Mouse (Mus musculus) ES-Bruce4 (cell line): ENCODE data around the gene Olfr1344. TPM values are rescaled to one million over a fixed set of nuclear protein-coding genes. Genes with fewer than 3 reads are reported as not detected.
"Not testable (repeated sequence)": the region's sequence is repeated elsewhere in the genome, so short reads cannot be mapped to it uniquely, and the experiment has no call there.

ENCODE experiments used
- H3K27ac ChIP-seq: 2 replicates; pipeline ENCODE4 v1.5.1; 2012; ENCODE audit warnings: low read length, inconsistent platforms; ENCODE audit not compliant: insufficient read depth
- H3K27me3 ChIP-seq: 2 replicates; pipeline ENCODE4 v1.6.1; 2012; ENCODE audit warnings: mild to moderate bottlenecking, low read length, inconsistent platforms; ENCODE audit not compliant: control insufficient read depth, poor library complexity, insufficient read depth, severe bottlenecking
- H3K36me3 ChIP-seq: 2 replicates; pipeline ENCODE4 v1.6.1; 2012; ENCODE audit warnings: inconsistent platforms, mild to moderate bottlenecking, low read length, moderate library complexity; ENCODE audit not compliant: control insufficient read depth, poor library complexity, insufficient read depth, severe bottlenecking
- H3K4me1 ChIP-seq: one replicate; pipeline ENCODE4 v1.8.1; 2011; ENCODE audit warnings: low read length; ENCODE audit not compliant: control insufficient read depth, insufficient read depth
- H3K4me3 ChIP-seq: 2 replicates; pipeline ENCODE4 v1.5.1; 2011; ENCODE audit warnings: low read depth, mild to moderate bottlenecking, low read length
- H3K9ac ChIP-seq: 2 replicates; pipeline ENCODE4 v1.6.1; 2012; ENCODE audit warnings: low read depth, mild to moderate bottlenecking, inconsistent platforms; ENCODE audit not compliant: poor library complexity, severe bottlenecking
- H3K9me3 ChIP-seq: replicated peaks from 2 replicates; pipeline ENCODE4 v1.6.1; 2012; ENCODE audit warnings: mild to moderate bottlenecking, low read length, inconsistent platforms; ENCODE audit not compliant: control insufficient read depth, poor library complexity, insufficient read depth, severe bottlenecking
- CTCF ChIP-seq: IDR thresholded peaks from one replicate; pipeline ENCODE4 v1.8.1; 2011; ENCODE audit warnings: low read depth, low read length
- EP300 ChIP-seq: IDR thresholded peaks from 2 replicates; pipeline ENCODE4 v1.6.1; 2011; ENCODE audit warnings: low read depth, low read length; ENCODE audit not compliant: insufficient read depth
- POLR2A ChIP-seq: IDR thresholded peaks from one replicate; pipeline ENCODE4 v1.8.1; 2011; ENCODE audit warnings: low read length; ENCODE audit not compliant: insufficient read depth
- polyA plus RNA-seq: library from polyadenylated mRNA; stranded (reverse); fragments of >200 nt; gene quantifications from 2 replicates; pipeline ENCODE4 v1.2.4, GENCODE M21; 2011; ENCODE audit warnings: low read depth; ENCODE audit not compliant: missing spikeins, insufficient read depth, insufficient read length

The Olfr1344 gene
- polyA plus RNA-seq, 1 experiment = not detected

GRCm38 (mm10) chr7:6455868-6456267 lies 17.4 kb downstream of the Olfr1344 start, which contains the start of gene Olfr1336:
Olfr1336 (plus strand) TSS chr7:6456168.
- Histone ChIP-seq H3K27me3 (no peaks in the 10 kb centered on the region), H3K4me1 (no peaks in the 10 kb centered on the region), H3K9me3 (no peaks in the 10 kb centered on the region), H3K4me3 (no peak within 1 kb of the TSS), H3K27ac (no peak within 1 kb of the TSS), H3K9ac (no peak within 1 kb of the TSS), H3K36me3 (no peaks in the 10 kb centered on the region)
- TF ChIP-seq POLR2A = no peak
- no peak for TF ChIP-seq EP300
- no peak for TF ChIP-seq CTCF

GRCm38 (mm10) chr7:6456399-6456798 lies 17.9 kb downstream of the Olfr1344 start:
- H3K4me3 ChIP-seq = no peak overlapping the region
- no peaks in the 10 kb centered on the region for H3K4me1 ChIP-seq
- H3K27me3 ChIP-seq = no peaks in the 10 kb centered on the region
- H3K27ac ChIP-seq = no peak overlapping the region
- H3K9me3 ChIP-seq = no peaks in the 10 kb centered on the region
- H3K36me3 ChIP-seq = no peaks in the 10 kb centered on the region
- no peak overlapping the region for H3K9ac ChIP-seq
- TF ChIP-seq POLR2A (no peak), EP300 (no peak), CTCF (no peak)

GRCm38 (mm10) chr7:6466951-6467350 lies 28.5 kb downstream of the Olfr1344 start, which contains the start of gene Olfr1346:
Olfr1346 (plus strand) TSS chr7:6467101.
- H3K9me3 ChIP-seq = no peaks in the 10 kb centered on the region
- H3K36me3 ChIP-seq = no peaks in the 10 kb centered on the region
- TF ChIP-seq POLR2A (no peak), CTCF (no peak), EP300 (no peak)
- H3K27ac ChIP-seq = no peak within 1 kb of the TSS
- H3K4me3 ChIP-seq = no peak within 1 kb of the TSS
- no peaks in the 10 kb centered on the region for H3K4me1 ChIP-seq
- H3K9ac ChIP-seq = no peak within 1 kb of the TSS
- H3K27me3 ChIP-seq = no peaks in the 10 kb centered on the region

GRCm38 (mm10) chr7:6477633-6478032 lies 39.1 kb downstream of the Olfr1344 start:
- H3K9ac ChIP-seq, H3K27ac ChIP-seq, H3K9me3 ChIP-seq, H3K27me3 ChIP-seq, H3K36me3 ChIP-seq, H3K4me1 ChIP-seq, H3K4me3 ChIP-seq: not testable (repeated sequence)

GRCm38 (mm10) chr7:6486841-6487240 lies 48.4 kb downstream of the Olfr1344 start, which contains the start of gene Olfr5:
Olfr5 (minus strand) TSS chr7:6486941.
- H3K27ac ChIP-seq = no peak within 1 kb of the TSS
- TF ChIP-seq POLR2A (no peak), CTCF (no peak), EP300 (no peak)

More at GRCm38 (mm10) chr7:6486841-6487240, 48.4 kb downstream of the Olfr1344 start, which contains the start of gene Olfr5:
- no peaks in the 10 kb centered on the region for H3K36me3 ChIP-seq
- no peak within 1 kb of the TSS for H3K4me3 ChIP-seq
- no peaks in the 10 kb centered on the region for H3K9me3 ChIP-seq
- no peaks in the 10 kb centered on the region for H3K4me1 ChIP-seq
- no peak within 1 kb of the TSS for H3K9ac ChIP-seq
- no peaks in the 10 kb centered on the region for H3K27me3 ChIP-seq

Other genes starting within 250 kb of the Olfr1344 start
- gene Galp, start 241.6 kb upstream of the Olfr1344 start, polyA plus RNA-seq = not detected in 2 replicates
- 0.33 and 0.40 TPM in 2 replicates for gene Zscan5b, start 216.4 kb upstream of the Olfr1344 start, polyA plus RNA-seq
- 40.1 and 42.4 TPM in 2 replicates for gene Epp13, start 186.0 kb upstream of the Olfr1344 start, polyA plus RNA-seq
- gene Zfp667, start 152.1 kb upstream of the Olfr1344 start, polyA plus RNA-seq = 12.7 and 12.8 TPM in 2 replicates
- gene Zfp583, start 107.4 kb upstream of the Olfr1344 start, polyA plus RNA-seq = 4.4 and 6.2 TPM in 2 replicates
- 3.2 and 3.8 TPM in 2 replicates for gene Gm3854, start 94.9 kb upstream of the Olfr1344 start, polyA plus RNA-seq
- gene Zfp78, start 75.4 kb upstream of the Olfr1344 start, polyA plus RNA-seq = 0.59 and 1.2 TPM in 2 replicates
- gene Zfp28, start 55.4 kb upstream of the Olfr1344 start, polyA plus RNA-seq = 3.2 and 4.5 TPM in 2 replicates
- gene Smim17, start 40.0 kb upstream of the Olfr1344 start, polyA plus RNA-seq = 1.1 and 1.3 TPM in 2 replicates
- gene Gm20715, start 28.4 kb upstream of the Olfr1344 start, polyA plus RNA-seq = 0.32 and 0.34 TPM in 2 replicates
- gene Olfr1336, start 17.5 kb downstream of the Olfr1344 start, polyA plus RNA-seq = not detected in 2 replicates
- not detected in 2 replicates for gene Olfr1346, start 28.4 kb downstream of the Olfr1344 start, polyA plus RNA-seq
- gene Olfr5, start 48.3 kb downstream of the Olfr1344 start, polyA plus RNA-seq = not detected in 2 replicates
- not detected in 2 replicates for gene Olfr1347, start 61.1 kb downstream of the Olfr1344 start, polyA plus RNA-seq
- gene Olfr1348, start 70.1 kb downstream of the Olfr1344 start, polyA plus RNA-seq = not detected in 2 replicates
- 0.48 TPM in 1 of 2 replicates, not detected in the other for gene Olfr1349, start 84.3 kb downstream of the Olfr1344 start, polyA plus RNA-seq
- gene Olfr1350, start 126.2 kb downstream of the Olfr1344 start, polyA plus RNA-seq = not detected in 2 replicates